Mouse (Mus musculus): ENCODE measurements at regions not wholly inside any gene's neighbourhood (a gene's known extent, or its start where the extent isn't known, plus 50 kb on each side); places are given as distances from the start of the nearest gene placed in this dataset.

GRCm38 (mm10) chr13:116410682-116411081, 101.2 kb upstream of the Isl1 start:
- no peak for DNase-seq

Data from kidney, postnatal 4 days (tissue).